Mouse (Mus musculus) heart, embryonic 12.5 days (tissue): ENCODE data around the gene Ildr1. TPM values are rescaled to one million over a fixed set of nuclear protein-coding genes. Genes with fewer than 3 reads are reported as not detected.

Source experiments
- ATAC-seq: fragments of 200-750 bp; cut with Nextera tagmentation; 2 replicates; pipeline ENCODE4 v1.8.0; 2017; ENCODE audit warnings: moderate TSS enrichment, moderate library complexity; ENCODE audit not compliant: insufficient number of reproducible peaks, low FRiP score
- H3K27ac ChIP-seq: fragments of 300-500 bp; sonication (generic); 2 replicates; pipeline ENCODE4 v1.5.1; 2016; ENCODE audit warnings: mild to moderate bottlenecking, moderate library complexity; ENCODE audit not compliant: poor library complexity, severe bottlenecking
- H3K27me3 ChIP-seq: fragments of 300-500 bp; sonication (generic); replicated peaks from 2 replicates; pipeline ENCODE4 v1.6.1; 2016; ENCODE audit warnings: mild to moderate bottlenecking, moderate library complexity
- H3K36me3 ChIP-seq: fragments of 300-500 bp; sonication (generic); 2 replicates; pipeline ENCODE4 v1.6.1; 2016; ENCODE audit warnings: mild to moderate bottlenecking, moderate library complexity
- H3K4me1 ChIP-seq: fragments of 300-500 bp; sonication (generic); replicated peaks from 2 replicates; pipeline ENCODE4 v1.6.1; 2016; ENCODE audit warnings: mild to moderate bottlenecking
- H3K4me2 ChIP-seq: fragments of 300-500 bp; sonication (generic); 2 replicates; pipeline ENCODE4 v1.6.1; 2016; ENCODE audit warnings: mild to moderate bottlenecking, moderate library complexity
- H3K4me3 ChIP-seq: fragments of 300-500 bp; sonication (generic); 2 replicates; pipeline ENCODE4 v1.5.1; 2016; ENCODE audit warnings: mild to moderate bottlenecking
- H3K9ac ChIP-seq: fragments of 300-500 bp; sonication (generic); 2 replicates; pipeline ENCODE4 v1.6.1; 2016; ENCODE audit warnings: mild to moderate bottlenecking, moderate library complexity
- H3K9me3 ChIP-seq: fragments of 300-500 bp; sonication (generic); replicated peaks from 2 replicates; pipeline ENCODE4 v1.6.1; 2016; ENCODE audit warnings: mild to moderate bottlenecking, moderate library complexity
- WGBS: fragments of 180-500 bp; shearing (Covaris S2); methylation state at CpG from one replicate; pipeline ENCODE4 v1.1.7; 2016; 5-methylcytosine and 5-hydroxymethylcytosine counted together
- polyA plus RNA-seq: library from polyadenylated mRNA; unstranded; fragments of >200 nt; fragmentation: Nextera tagmentation; extraction: Ambion mirVana; gene quantifications from 2 replicates; pipeline ENCODE4 v1.2.1, GENCODE M21; 2016

Ildr1 gene
- polyA plus RNA-seq, 1 experiment from 2014 or later: not detected

GRCm38 (mm10) chr16:36707702-36708423 lies 14.1 kb downstream of the Ildr1 start:
- H3K9me3 ChIP-seq: no peaks in the 10 kb centered on the region
- no peak overlapping the region for H3K4me2 ChIP-seq
- H3K27me3 ChIP-seq: no peaks in the 10 kb centered on the region
- H3K27ac ChIP-seq: no peak overlapping the region
- no peak overlapping the region for H3K9ac ChIP-seq
- ATAC-seq: no peak
- H3K36me3 ChIP-seq: no peaks in the 10 kb centered on the region
- H3K4me3 ChIP-seq: no peak overlapping the region
- no peaks in the 10 kb centered on the region for H3K4me1 ChIP-seq
- 70% methylated on average over 6 of the region's 6 CpGs for WGBS

- no peak overlapping the region for H3K4me2 ChIP-seq
- no peaks in the 10 kb centered on the region for H3K36me3 ChIP-seq
- no peaks in the 10 kb centered on the region for H3K4me1 ChIP-seq
- no peak overlapping the region for H3K9ac ChIP-seq
- no peaks in the 10 kb centered on the region for H3K9me3 ChIP-seq
- no peak overlapping the region for H3K27ac ChIP-seq
- ATAC-seq: no peak
- WGBS: 68% methylated on average over 7 of the region's 7 CpGs
- no peak overlapping the region for H3K4me3 ChIP-seq
- no peaks in the 10 kb centered on the region for H3K27me3 ChIP-seq
Observed at GRCm38 (mm10) chr16:36708751-36709150, 15.0 kb downstream of the Ildr1 start.

GRCm38 (mm10) chr16:36709405-36709804 lies 15.6 kb downstream of the Ildr1 start:
- H3K4me2 ChIP-seq: no peak overlapping the region
- no peaks in the 10 kb centered on the region for H3K4me1 ChIP-seq
- no peak for ATAC-seq
- H3K36me3 ChIP-seq: no peaks in the 10 kb centered on the region
- H3K9ac ChIP-seq: no peak overlapping the region
- WGBS: 89% methylated on average over 17 of the region's 17 CpGs
- H3K27ac ChIP-seq: no peak overlapping the region
- H3K9me3 ChIP-seq: no peaks in the 10 kb centered on the region
- H3K27me3 ChIP-seq: no peaks in the 10 kb centered on the region
- H3K4me3 ChIP-seq: no peak overlapping the region

GRCm38 (mm10) chr16:36710794-36711193 lies 17.0 kb downstream of the Ildr1 start:
- H3K9ac ChIP-seq: no peak overlapping the region
- H3K9me3 ChIP-seq: no peaks in the 10 kb centered on the region
- no peak for ATAC-seq

GRCm38 (mm10) chr16:36711760-36712159 lies 18.0 kb downstream of the Ildr1 start:
- Histone ChIP-seq H3K9ac (no peak overlapping the region), H3K27me3 (no peaks in the 10 kb centered on the region), H3K4me2 (no peak overlapping the region), H3K27ac (no peak overlapping the region), H3K4me1 (no peaks in the 10 kb centered on the region), H3K4me3 (no peak overlapping the region), H3K9me3 (no peaks in the 10 kb centered on the region), H3K36me3 (no peaks in the 10 kb centered on the region)
- no peak for ATAC-seq
- WGBS: 77% methylated on average over 12 of the region's 12 CpGs

More at GRCm38 (mm10) chr16:36710794-36711193, 17.0 kb downstream of the Ildr1 start:
- 82% methylated on average over 2 of the region's 2 CpGs for WGBS
- no peak overlapping the region for H3K27ac ChIP-seq
- H3K4me2 ChIP-seq: no peak overlapping the region
- H3K36me3 ChIP-seq: no peaks in the 10 kb centered on the region
- H3K4me1 ChIP-seq: no peaks in the 10 kb centered on the region
- no peak overlapping the region for H3K4me3 ChIP-seq
- no peaks in the 10 kb centered on the region for H3K27me3 ChIP-seq

GRCm38 (mm10) chr16:36717481-36717880 lies 23.7 kb downstream of the Ildr1 start:
- H3K27me3 ChIP-seq: peaks cover 9% of the 10 kb centered on the region
- no peak overlapping the region for H3K27ac ChIP-seq
- no peaks in the 10 kb centered on the region for H3K9me3 ChIP-seq
- H3K9ac ChIP-seq: no peak overlapping the region
- ATAC-seq: no peak
- H3K4me1 ChIP-seq: 0 out of 2 replicates have a peak, but pooled peaks cover 5% of the 10 kb centered on the region
- no peak overlapping the region for H3K4me3 ChIP-seq
- no peak overlapping the region for H3K4me2 ChIP-seq
- H3K36me3 ChIP-seq: no peaks in the 10 kb centered on the region
- 72% methylated on average over 4 of the region's 4 CpGs for whole genome bisulfite sequencing

GRCm38 (mm10) chr16:36718637-36719036 lies 24.9 kb downstream of the Ildr1 start:
- Histone ChIP-seq H3K27me3 (peaks cover 15% of the 10 kb centered on the region), H3K9me3 (no peaks in the 10 kb centered on the region), H3K4me2 (no peak overlapping the region), H3K27ac (no peak overlapping the region), H3K4me1 (0 out of 2 replicates have a peak, but pooled peaks cover 5% of the 10 kb centered on the region), H3K9ac (no peak overlapping the region), H3K4me3 (no peak overlapping the region), H3K36me3 (no peaks in the 10 kb centered on the region)
- ATAC-seq: no peak

GRCm38 (mm10) chr16:36720194-36721055 lies 26.6 kb downstream of the Ildr1 start:
- Histone ChIP-seq H3K36me3 (no peaks in the 10 kb centered on the region), H3K27ac (no peak overlapping the region), H3K4me2 (no peak overlapping the region), H3K4me1 (0 out of 2 replicates have a peak, but pooled peaks cover 5% of the 10 kb centered on the region), H3K4me3 (no peak overlapping the region), H3K9ac (no peak overlapping the region), H3K9me3 (no peaks in the 10 kb centered on the region), H3K27me3 (peaks cover 15% of the 10 kb centered on the region)
- 67% methylated on average over 13 of the region's 13 CpGs for WGBS
- ATAC-seq: no peak

GRCm38 (mm10) chr16:36722739-36723138 lies 29.0 kb downstream of the Ildr1 start:
- no peaks in the 10 kb centered on the region for H3K9me3 ChIP-seq
- H3K9ac ChIP-seq: no peak overlapping the region
- no peaks in the 10 kb centered on the region for H3K36me3 ChIP-seq
- ATAC-seq: no peak
- 0 out of 2 replicates have a peak overlapping the region, but pooled peaks have one; percentile 25 for H3K4me3 ChIP-seq
- H3K4me1 ChIP-seq: 0 out of 2 replicates have a peak, but pooled peaks cover 5% of the 10 kb centered on the region
- 17% methylated on average over 4 of the region's 4 CpGs for WGBS
- no peak overlapping the region for H3K27ac ChIP-seq
- peak overlapping the region; percentile 59 for H3K4me2 ChIP-seq
- H3K27me3 ChIP-seq: peaks cover 15% of the 10 kb centered on the region

GRCm38 (mm10) chr16:36723880-36724443 lies 30.2 kb downstream of the Ildr1 start:
- Histone ChIP-seq H3K36me3 (no peaks in the 10 kb centered on the region), H3K9ac (no peak overlapping the region), H3K9me3 (no peaks in the 10 kb centered on the region), H3K27ac (no peak overlapping the region), H3K27me3 (peaks cover 15% of the 10 kb centered on the region), H3K4me3 (no peak overlapping the region), H3K4me2 (no peak overlapping the region), H3K4me1 (0 out of 2 replicates have a peak, but pooled peaks cover 5% of the 10 kb centered on the region)
- ATAC-seq: no peak
- 64% methylated on average over 3 of the region's 3 CpGs for whole genome bisulfite sequencing

GRCm38 (mm10) chr16:36728959-36729358 lies 35.2 kb downstream of the Ildr1 start:
- Histone ChIP-seq H3K36me3 (no peaks in the 10 kb centered on the region), H3K27ac (no peak overlapping the region), H3K4me2 (no peak overlapping the region), H3K4me1 (no peaks in the 10 kb centered on the region), H3K9ac (no peak overlapping the region), H3K9me3 (no peaks in the 10 kb centered on the region), H3K27me3 (no peaks in the 10 kb centered on the region), H3K4me3 (no peak overlapping the region)
- 63% methylated on average over 2 of the region's 2 CpGs for WGBS
- no peak for ATAC-seq
